14 mouse cellular contexts compared by ENCODE assay signal in the genomic region with DNA sequence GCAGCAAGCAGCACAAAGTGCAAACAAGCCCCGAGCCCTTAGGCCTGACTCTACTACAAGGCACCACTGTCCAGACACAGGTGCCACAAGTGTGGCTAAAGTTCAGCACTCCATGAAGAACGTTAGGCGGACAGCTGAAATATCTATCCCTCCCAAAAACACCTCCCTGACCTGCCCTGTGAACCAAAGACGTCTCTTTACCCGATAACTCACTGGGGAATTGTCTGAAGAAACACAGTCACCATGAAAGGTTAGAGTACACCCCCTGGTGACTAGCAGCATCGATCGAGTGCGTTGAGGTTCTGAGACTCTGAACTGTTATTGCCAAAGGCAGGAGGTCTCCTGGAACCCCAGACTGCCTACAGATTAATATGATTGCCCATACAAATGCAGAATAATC. TPM values are rescaled to one million over a fixed set of nuclear protein-coding genes. Genes with fewer than 3 reads are reported as not detected.
DNase-seq lines count a peak whose midpoint lies in the region; ATAC-seq lines count a peak whose summit lies in the region.
"Had no signal": no experiment of that assay in that cellular context is flagged by ENCODE, and none has a peak within 500 bp of the region (broad histone marks: within the 10 kb centered on the region; RNA-seq: fewer than 3 reads in every experiment).

No protein-coding gene starts in this region.

- H3K27ac ChIP-seq in heart, embryonic 13.5 days (replicated peaks) = peak overlapping the region; percentile 82
- peak overlapping the region; percentile 52 for H3K27ac ChIP-seq in lung, embryonic 15.5 days
- peak overlapping the region; percentile 64 for H3K27ac ChIP-seq in intestine, embryonic 14.5 days (ENCODE audit: low read depth)
- H3K27ac ChIP-seq in stomach, embryonic 14.5 days (ENCODE audit: low read length) = peak overlapping the region; percentile 66
- H3K27ac ChIP-seq: embryonic facial prominence, embryonic 13.5 days; hindbrain, embryonic 13.5 days; limb, embryonic 15.5 days; neural tube, embryonic 12.5 days had no signal

- H3K4me2 ChIP-seq in heart, embryonic 13.5 days = 0 out of 2 replicates have a peak overlapping the region, but pooled peaks have one; percentile 8
- no peak overlapping the region for H3K4me2 ChIP-seq in lung, embryonic 15.5 days
- no peak overlapping the region for H3K4me2 ChIP-seq in intestine, embryonic 14.5 days (ENCODE audit: low read length)
- no peak overlapping the region for H3K4me2 ChIP-seq in stomach, embryonic 14.5 days (replicated peaks; ENCODE audit: low read depth, low read length)
- H3K4me2 ChIP-seq: embryonic facial prominence, embryonic 13.5 days; hindbrain, embryonic 13.5 days; limb, embryonic 15.5 days; neural tube, embryonic 12.5 days had no signal

- peaks cover 66% of the 10 kb centered on the region for H3K4me1 ChIP-seq in heart, embryonic 13.5 days
- H3K4me1 ChIP-seq in lung, embryonic 15.5 days = peaks cover 35% of the 10 kb centered on the region
- H3K4me1 ChIP-seq in intestine, embryonic 14.5 days (replicated peaks; ENCODE audit: control insufficient read depth, insufficient read depth, low read length) = peaks cover 38% of the 10 kb centered on the region
- H3K4me1 ChIP-seq in stomach, embryonic 14.5 days (ENCODE audit: control insufficient read depth, insufficient read depth, low read length) = peaks cover 49% of the 10 kb centered on the region

- 62% methylated on average over 8 of the region's 8 CpGs for WGBS in heart, embryonic 13.5 days
- 69% methylated on average over 8 of the region's 8 CpGs for WGBS in lung, embryonic 15.5 days
- 68% methylated on average over 8 of the region's 8 CpGs for WGBS in intestine, embryonic 14.5 days
- WGBS in stomach, embryonic 14.5 days = 73% methylated on average over 8 of the region's 8 CpGs

- peaks cover 21% of the 10 kb centered on the region for H3K36me3 ChIP-seq in heart, embryonic 13.5 days
- H3K36me3 ChIP-seq in lung, embryonic 15.5 days = 0 out of 2 replicates have a peak, but pooled peaks cover 8% of the 10 kb centered on the region
- H3K36me3 ChIP-seq in intestine, embryonic 14.5 days (ENCODE audit: control insufficient read depth, insufficient read depth, low read length) = peaks cover 4% of the 10 kb centered on the region; the same call in 1 of the 2 replicates
- H3K36me3 ChIP-seq in stomach, embryonic 14.5 days (ENCODE audit: control insufficient read depth, insufficient read depth, low read length) = no peaks in the 10 kb centered on the region; the same call in none of the 2 replicates
- H3K36me3 ChIP-seq: hindbrain, embryonic 13.5 days; limb, embryonic 15.5 days; neural tube, embryonic 12.5 days had no signal

- no peak overlapping the region for H3K4me3 ChIP-seq in heart, embryonic 13.5 days
- H3K4me3 ChIP-seq in lung, embryonic 15.5 days = no peak overlapping the region
- H3K4me3 ChIP-seq in intestine, embryonic 14.5 days (ENCODE audit: low read depth, low read length) = no peak overlapping the region
- H3K4me3 ChIP-seq in stomach, embryonic 14.5 days (ENCODE audit: low read depth, low read length) = no peak overlapping the region
- H3K4me3 ChIP-seq: embryonic facial prominence, embryonic 13.5 days; hindbrain, embryonic 13.5 days; limb, embryonic 15.5 days; neural tube, embryonic 12.5 days had no signal

- H3K27me3 ChIP-seq in heart, embryonic 13.5 days (replicated peaks) = no peaks in the 10 kb centered on the region
- H3K27me3 ChIP-seq in lung, embryonic 15.5 days = no peaks in the 10 kb centered on the region
- no peaks in the 10 kb centered on the region for H3K27me3 ChIP-seq in intestine, embryonic 14.5 days (replicated peaks; ENCODE audit: control insufficient read depth, insufficient read depth, low read length)
- no peaks in the 10 kb centered on the region for H3K27me3 ChIP-seq in stomach, embryonic 14.5 days (ENCODE audit: control insufficient read depth, insufficient read depth, low read length)
- H3K27me3 ChIP-seq: embryonic facial prominence, embryonic 13.5 days; hindbrain, embryonic 13.5 days; limb, embryonic 15.5 days; neural tube, embryonic 12.5 days had no signal

- H3K9me3 ChIP-seq in heart, embryonic 13.5 days = no peaks in the 10 kb centered on the region
- no peaks in the 10 kb centered on the region for H3K9me3 ChIP-seq in lung, embryonic 15.5 days
- no peaks in the 10 kb centered on the region for H3K9me3 ChIP-seq in intestine, embryonic 14.5 days (ENCODE audit: control insufficient read depth, low read length)
- H3K9me3 ChIP-seq in stomach, embryonic 14.5 days (ENCODE audit: control insufficient read depth, low read depth, low read length) = no peaks in the 10 kb centered on the region
- H3K9me3 ChIP-seq: embryonic facial prominence, embryonic 13.5 days; hindbrain, embryonic 13.5 days; limb, embryonic 15.5 days; neural tube, embryonic 12.5 days had no signal

- H3K9ac ChIP-seq in heart, embryonic 13.5 days = peak overlapping the region; percentile 54
- H3K9ac ChIP-seq in lung, embryonic 15.5 days = no peak overlapping the region
- H3K9ac ChIP-seq in intestine, embryonic 14.5 days (ENCODE audit: low read length) = no peak overlapping the region
- H3K9ac ChIP-seq in stomach, embryonic 14.5 days (replicated peaks; ENCODE audit: low read depth, low read length) = no peak overlapping the region
- H3K9ac ChIP-seq: embryonic facial prominence, embryonic 13.5 days; hindbrain, embryonic 13.5 days; limb, embryonic 15.5 days; neural tube, embryonic 12.5 days had no signal

- no peak for DNase-seq in heart, postnatal 14 days
- no peak for DNase-seq in lung, postnatal 36 days
- DNase-seq in intestine, embryonic 14.5 days (ENCODE audit: low spot score) = no peak
- DNase-seq in right cerebral cortex, adult 2 months (ENCODE audit: low spot score in 2 of 2) = no peak
- DNase-seq in left cerebral cortex, postnatal 4 days = no peak
- DNase-seq: cerebellum, adult 9-11 months had no signal

- intact Hi-C loops in heart, postnatal 14 days (cut with DNase I) = no loop called here
- intact Hi-C loops in left cerebral cortex, postnatal 4 days (cut with DNase I) = no loop called here

- ATAC-seq in heart, embryonic 13.5 days (ENCODE audit: extremely low read depth, insufficient number of reproducible peaks, low FRiP score, low TSS enrichment) = no peak
- ATAC-seq in lung, embryonic 15.5 days (ENCODE audit: borderline replicate concordance, extremely low read depth, low FRiP score, low TSS enrichment) = no peak
- ATAC-seq in intestine, embryonic 14.5 days (replicated peaks; ENCODE audit: low FRiP score, low TSS enrichment, low read depth) = no peak
- no peak for ATAC-seq in stomach, embryonic 14.5 days (ENCODE audit: insufficient number of reproducible peaks, insufficient read depth, low FRiP score, low read depth)

RNA-seq across cellular contexts. Expression of gene Kirrel, which starts 59.3 kb away (rescaled TPM):
- polyA plus RNA-seq in heart, embryonic 13.5 days (2015; fragmentation: Nextera tagmentation; extraction: Ambion mirVana) = 14.7 and 15.4 TPM in 2 replicates
- 1 to 10 TPM; 8.8 to 9.9 TPM for total RNA-seq in heart, postnatal 14 days (2021)
- polyA plus RNA-seq in lung, embryonic 15.5 days (2015; fragmentation: Nextera tagmentation; extraction: Ambion mirVana) = 20.7 and 23.0 TPM in 2 replicates
- polyA plus RNA-seq in intestine, embryonic 14.5 days (2014; fragmentation: Nextera tagmentation; extraction: Ambion mirVana) = 10.1 and 10.8 TPM in 2 replicates
- polyA plus RNA-seq in stomach, embryonic 14.5 days (2014; fragmentation: Nextera tagmentation; extraction: Ambion mirVana) = 9.1 and 10.0 TPM in 2 replicates
- 1 to 10 TPM; 9.1 to 9.5 TPM for total RNA-seq in left cerebral cortex, postnatal 4 days (2021)
- total RNA-seq: monocyte, adult 5-6 weeks had no signal
